Mouse (Mus musculus) gonadal fat pad, adult 2 months (tissue): Measurements from ENCODE around the gene Olfr1474. TPM values are rescaled to one million over a fixed set of nuclear protein-coding genes. Genes with fewer than 3 reads are reported as not detected.
"Not testable (repeated sequence)": the region's sequence is repeated elsewhere in the genome, so short reads cannot be mapped to it uniquely, and the experiment has no call there.

ENCODE experiments used
- DNase-seq: peaks from one replicate; pipeline ENCODE4 v3.0.0-alpha.2; 2012; ENCODE audit warnings: low read depth
- polyA plus RNA-seq: library from polyadenylated mRNA; depleted of rRNA; stranded (reverse); fragments of >200 nt; gene quantifications from 2 replicates; pipeline ENCODE4 v1.2.3, GENCODE M21; 2012; rRNA removed

Olfr1474 gene
- polyA plus RNA-seq: not detected in 2 replicates

GRCm38 (mm10) chr19:13469265-13469664, at the start of gene Olfr1474:
Gene Olfr1474 (plus strand): TSS chr19:13469565.
- not testable (repeated sequence) for DNase-seq

- DNase-seq: not testable (repeated sequence)
Observed at GRCm38 (mm10) chr19:13443109-13443508, 26.3 kb upstream of the Olfr1474 start, which contains the start of gene Olfr1471. Gene Olfr1471 (plus strand): TSS chr19:13443409.

GRCm38 (mm10) chr19:13455986-13456385, 13.4 kb upstream of the Olfr1474 start, which contains the start of gene Olfr1472:
Gene Olfr1472 (minus strand): TSS chr19:13456086.
- DNase-seq: no peak

GRCm38 (mm10) chr19:13480096-13480495, 10.7 kb downstream of the Olfr1474 start, which contains the start of gene Olfr1475:
Gene Olfr1475 (minus strand): TSS chr19:13480196.
- no peak for DNase-seq

GRCm38 (mm10) chr19:13500246-13500645, 30.9 kb downstream of the Olfr1474 start, which contains the start of gene Olfr1477:
Gene Olfr1477 (plus strand): TSS chr19:13500546.
- DNase-seq: no peak

Other genes starting within 250 kb of the Olfr1474 start
- gene Olfr1463, start 238.2 kb upstream of the Olfr1474 start, polyA plus RNA-seq: not detected in 2 replicates
- gene Olfr1465, start 154.0 kb upstream of the Olfr1474 start, polyA plus RNA-seq: not detected in 2 replicates
- not detected in 2 replicates for gene Olfr1466, start 130.7 kb upstream of the Olfr1474 start, polyA plus RNA-seq
- not detected in 2 replicates for gene Olfr1467, start 107.3 kb upstream of the Olfr1474 start, polyA plus RNA-seq
- gene Olfr1469, start 61.7 kb upstream of the Olfr1474 start, polyA plus RNA-seq: not detected in 2 replicates
- not detected in 2 replicates for gene Olfr1471, start 26.2 kb upstream of the Olfr1474 start, polyA plus RNA-seq
- gene Olfr1472, start 13.5 kb upstream of the Olfr1474 start, polyA plus RNA-seq: not detected in 2 replicates
- not detected in 2 replicates for gene Olfr1475, start 10.6 kb downstream of the Olfr1474 start, polyA plus RNA-seq
- not detected in 2 replicates for gene Olfr1477, start 31.0 kb downstream of the Olfr1474 start, polyA plus RNA-seq
- gene Olfr1480, start 58.3 kb downstream of the Olfr1474 start, polyA plus RNA-seq: not detected in 2 replicates
- gene Olfr1484, start 113.9 kb downstream of the Olfr1474 start, polyA plus RNA-seq: not detected in 2 replicates
- gene Olfr1487, start 147.8 kb downstream of the Olfr1474 start, polyA plus RNA-seq: not detected in 2 replicates
- not detected in 2 replicates for gene Olfr1489, start 162.1 kb downstream of the Olfr1474 start, polyA plus RNA-seq
- gene Olfr1490, start 181.5 kb downstream of the Olfr1474 start, polyA plus RNA-seq: not detected in 2 replicates
- gene Olfr1491, start 227.7 kb downstream of the Olfr1474 start, polyA plus RNA-seq: not detected in 2 replicates